Mouse (Mus musculus): Measurements from ENCODE around the gene Tmprss11c. TPM values are rescaled to one million over a fixed set of nuclear protein-coding genes. Genes with fewer than 3 reads are reported as not detected.
"Not testable (repeated sequence)": the region's sequence is repeated elsewhere in the genome, so short reads cannot be mapped to it uniquely, and the experiment has no call there.

Gene Tmprss11c
- not detected in 2 replicates for polyA plus RNA-seq (2014; fragmentation: Nextera tagmentation; extraction: Ambion mirVana)

GRCm38 (mm10) chr5:86289208-86289607 is at the start of gene Tmprss11c:
TSS of gene Tmprss11c (minus strand) at chr5:86289308.
- no peak within 1 kb of the TSS for H3K9ac ChIP-seq (replicated peaks; ENCODE audit: low read depth, low read length)
- no peak within 1 kb of the TSS for H3K4me3 ChIP-seq (ENCODE audit: low read depth, low read length)
- no peaks in the 10 kb centered on the region for H3K9me3 ChIP-seq (ENCODE audit: control insufficient read depth, low read depth, low read length)
- no peaks in the 10 kb centered on the region for H3K36me3 ChIP-seq (ENCODE audit: control insufficient read depth, insufficient read depth, low read length)
- no peak for ATAC-seq (ENCODE audit: insufficient number of reproducible peaks, insufficient read depth, low FRiP score, low read depth)
- H3K27me3 ChIP-seq (ENCODE audit: control insufficient read depth, insufficient read depth, low read length) = no peaks in the 10 kb centered on the region
- H3K4me2 ChIP-seq (replicated peaks; ENCODE audit: low read depth, low read length) = no peak within 1 kb of the TSS
- no peak within 1 kb of the TSS for H3K27ac ChIP-seq (ENCODE audit: low read length)
- WGBS = 79% methylated on average over 4 of the region's 4 CpGs
- no peaks in the 10 kb centered on the region for H3K4me1 ChIP-seq (ENCODE audit: control insufficient read depth, insufficient read depth, low read length)

DNA sequence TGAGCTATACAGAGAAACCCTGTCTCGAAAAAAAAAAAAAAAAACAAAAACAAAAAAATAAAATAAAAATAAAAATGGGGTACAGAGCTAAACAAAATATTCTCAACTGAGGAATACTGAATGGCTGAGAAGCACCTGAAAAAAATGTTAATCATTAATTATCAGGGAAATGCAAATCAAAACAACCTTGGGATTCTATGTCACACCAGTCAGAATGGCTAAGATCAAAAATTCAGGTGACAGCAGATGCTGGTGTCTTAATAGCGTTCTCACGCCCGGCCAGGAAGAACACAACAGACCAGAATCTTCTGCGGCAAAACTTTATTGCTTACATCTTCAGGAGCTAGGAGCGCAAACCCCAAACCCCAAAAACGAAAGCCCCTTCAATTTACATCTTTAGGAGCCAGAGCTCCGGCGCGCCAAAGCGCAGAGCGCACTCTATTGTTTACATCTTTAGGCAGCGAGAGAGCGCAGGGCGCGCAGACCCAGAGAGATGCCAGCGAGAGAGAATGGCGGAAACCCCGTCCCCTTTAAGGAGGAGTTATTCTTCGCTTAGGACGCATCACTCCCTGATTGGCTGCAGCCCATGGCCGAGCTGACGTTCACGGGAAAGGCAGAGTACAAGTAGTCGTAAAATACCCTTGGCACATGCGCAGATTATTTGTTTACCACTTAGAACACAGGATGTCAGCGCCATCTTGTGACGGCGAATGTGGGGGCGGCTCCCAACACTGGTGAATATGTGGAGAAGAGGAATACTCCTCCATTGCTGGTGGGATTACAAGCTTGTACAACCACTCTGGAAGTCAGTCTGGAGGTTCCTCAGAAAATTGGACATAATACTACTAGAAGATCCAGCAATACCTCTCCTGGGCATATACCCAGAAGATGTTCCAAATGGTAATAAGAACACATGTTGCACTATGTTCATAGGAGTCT is 29.2 kb upstream of the Tmprss11c start:
- WGBS = 49% methylated on average over 25 of the region's 30 CpGs
- not testable (repeated sequence) for H3K4me1 ChIP-seq (ENCODE audit: control insufficient read depth, insufficient read depth, low read length); H3K36me3 ChIP-seq (ENCODE audit: control insufficient read depth, insufficient read depth, low read length); H3K27ac ChIP-seq (ENCODE audit: low read length); H3K4me2 ChIP-seq (replicated peaks; ENCODE audit: low read depth, low read length); ATAC-seq (ENCODE audit: insufficient number of reproducible peaks, insufficient read depth, low FRiP score, low read depth); H3K9me3 ChIP-seq (ENCODE audit: control insufficient read depth, low read depth, low read length); H3K27me3 ChIP-seq (ENCODE audit: control insufficient read depth, insufficient read depth, low read length); H3K9ac ChIP-seq (replicated peaks; ENCODE audit: low read depth, low read length)
- H3K4me3 ChIP-seq (ENCODE audit: low read depth, low read length) = peak overlapping the region; percentile 9; the same call in 1 of the 2 replicates

GRCm38 (mm10) chr5:86306116-86306515 is 17.0 kb upstream of the Tmprss11c start:
- Histone ChIP-seq H3K27me3 (ENCODE audit: control insufficient read depth, insufficient read depth, low read length) (no peaks in the 10 kb centered on the region), H3K4me3 (ENCODE audit: low read depth, low read length) (no peak overlapping the region), H3K4me1 (ENCODE audit: control insufficient read depth, insufficient read depth, low read length) (no peaks in the 10 kb centered on the region), H3K9ac (replicated peaks; ENCODE audit: low read depth, low read length) (no peak overlapping the region), H3K27ac (ENCODE audit: low read length) (no peak overlapping the region), H3K36me3 (ENCODE audit: control insufficient read depth, insufficient read depth, low read length) (no peaks in the 10 kb centered on the region), H3K4me2 (replicated peaks; ENCODE audit: low read depth, low read length) (no peak overlapping the region), H3K9me3 (ENCODE audit: control insufficient read depth, low read depth, low read length) (no peaks in the 10 kb centered on the region)
- ATAC-seq (ENCODE audit: insufficient number of reproducible peaks, insufficient read depth, low FRiP score, low read depth) = no peak
- 49% methylated on average over 5 of the region's 5 CpGs for WGBS

- H3K9ac ChIP-seq (replicated peaks; ENCODE audit: low read depth, low read length) = no peak overlapping the region
- 86% methylated on average over 8 of the region's 8 CpGs for WGBS
- no peak overlapping the region for H3K4me3 ChIP-seq (ENCODE audit: low read depth, low read length)
- ATAC-seq (ENCODE audit: insufficient number of reproducible peaks, insufficient read depth, low FRiP score, low read depth) = no peak
- no peak overlapping the region for H3K27ac ChIP-seq (ENCODE audit: low read length)
- no peaks in the 10 kb centered on the region for H3K4me1 ChIP-seq (ENCODE audit: control insufficient read depth, insufficient read depth, low read length)
- no peaks in the 10 kb centered on the region for H3K27me3 ChIP-seq (ENCODE audit: control insufficient read depth, insufficient read depth, low read length)
- H3K36me3 ChIP-seq (ENCODE audit: control insufficient read depth, insufficient read depth, low read length) = no peaks in the 10 kb centered on the region
- H3K4me2 ChIP-seq (replicated peaks; ENCODE audit: low read depth, low read length) = no peak overlapping the region
- H3K9me3 ChIP-seq (ENCODE audit: control insufficient read depth, low read depth, low read length) = no peaks in the 10 kb centered on the region
These were observed 14.8 kb upstream of the Tmprss11c start for GRCm38 (mm10) chr5:86303877-86304276.

GRCm38 (mm10) chr5:86246559-86246958 is 42.5 kb downstream of the Tmprss11c start:
- no peaks in the 10 kb centered on the region for H3K4me1 ChIP-seq (ENCODE audit: control insufficient read depth, insufficient read depth, low read length)
- H3K9ac ChIP-seq (replicated peaks; ENCODE audit: low read depth, low read length) = no peak overlapping the region
- no peaks in the 10 kb centered on the region for H3K27me3 ChIP-seq (ENCODE audit: control insufficient read depth, insufficient read depth, low read length)
- WGBS = 89% methylated on average over 11 of the region's 11 CpGs
- no peaks in the 10 kb centered on the region for H3K36me3 ChIP-seq (ENCODE audit: control insufficient read depth, insufficient read depth, low read length)
- no peak for ATAC-seq (ENCODE audit: insufficient number of reproducible peaks, insufficient read depth, low FRiP score, low read depth)
- H3K9me3 ChIP-seq (ENCODE audit: control insufficient read depth, low read depth, low read length) = no peaks in the 10 kb centered on the region
- H3K4me2 ChIP-seq (replicated peaks; ENCODE audit: low read depth, low read length) = no peak overlapping the region
- no peak overlapping the region for H3K4me3 ChIP-seq (ENCODE audit: low read depth, low read length)
- no peak overlapping the region for H3K27ac ChIP-seq (ENCODE audit: low read length)

- ATAC-seq (ENCODE audit: insufficient number of reproducible peaks, insufficient read depth, low FRiP score, low read depth) = no peak
- Histone ChIP-seq H3K4me2 (replicated peaks; ENCODE audit: low read depth, low read length) (no peak overlapping the region), H3K27ac (ENCODE audit: low read length) (no peak overlapping the region), H3K9me3 (ENCODE audit: control insufficient read depth, low read depth, low read length) (no peaks in the 10 kb centered on the region), H3K27me3 (ENCODE audit: control insufficient read depth, insufficient read depth, low read length) (no peaks in the 10 kb centered on the region), H3K9ac (replicated peaks; ENCODE audit: low read depth, low read length) (no peak overlapping the region), H3K4me1 (ENCODE audit: control insufficient read depth, insufficient read depth, low read length) (no peaks in the 10 kb centered on the region), H3K4me3 (ENCODE audit: low read depth, low read length) (no peak overlapping the region), H3K36me3 (ENCODE audit: control insufficient read depth, insufficient read depth, low read length) (no peaks in the 10 kb centered on the region)
- WGBS = 48% methylated on average over 1 of the region's 1 CpGs
These were observed 44.2 kb downstream of the Tmprss11c start for GRCm38 (mm10) chr5:86244880-86245279.

- no peak for ATAC-seq (ENCODE audit: insufficient number of reproducible peaks, insufficient read depth, low FRiP score, low read depth)
- H3K4me3 ChIP-seq (ENCODE audit: low read depth, low read length) = no peak overlapping the region
- no peaks in the 10 kb centered on the region for H3K4me1 ChIP-seq (ENCODE audit: control insufficient read depth, insufficient read depth, low read length)
- no peaks in the 10 kb centered on the region for H3K9me3 ChIP-seq (ENCODE audit: control insufficient read depth, low read depth, low read length)
- H3K36me3 ChIP-seq (ENCODE audit: control insufficient read depth, insufficient read depth, low read length) = no peaks in the 10 kb centered on the region
- no peak overlapping the region for H3K27ac ChIP-seq (ENCODE audit: low read length)
- H3K9ac ChIP-seq (replicated peaks; ENCODE audit: low read depth, low read length) = no peak overlapping the region
- H3K27me3 ChIP-seq (ENCODE audit: control insufficient read depth, insufficient read depth, low read length) = no peaks in the 10 kb centered on the region
- 82% methylated on average over 3 of the region's 3 CpGs for WGBS
- H3K4me2 ChIP-seq (replicated peaks; ENCODE audit: low read depth, low read length) = no peak overlapping the region
These were observed 44.8 kb downstream of the Tmprss11c start for GRCm38 (mm10) chr5:86244275-86244674.

DNA sequence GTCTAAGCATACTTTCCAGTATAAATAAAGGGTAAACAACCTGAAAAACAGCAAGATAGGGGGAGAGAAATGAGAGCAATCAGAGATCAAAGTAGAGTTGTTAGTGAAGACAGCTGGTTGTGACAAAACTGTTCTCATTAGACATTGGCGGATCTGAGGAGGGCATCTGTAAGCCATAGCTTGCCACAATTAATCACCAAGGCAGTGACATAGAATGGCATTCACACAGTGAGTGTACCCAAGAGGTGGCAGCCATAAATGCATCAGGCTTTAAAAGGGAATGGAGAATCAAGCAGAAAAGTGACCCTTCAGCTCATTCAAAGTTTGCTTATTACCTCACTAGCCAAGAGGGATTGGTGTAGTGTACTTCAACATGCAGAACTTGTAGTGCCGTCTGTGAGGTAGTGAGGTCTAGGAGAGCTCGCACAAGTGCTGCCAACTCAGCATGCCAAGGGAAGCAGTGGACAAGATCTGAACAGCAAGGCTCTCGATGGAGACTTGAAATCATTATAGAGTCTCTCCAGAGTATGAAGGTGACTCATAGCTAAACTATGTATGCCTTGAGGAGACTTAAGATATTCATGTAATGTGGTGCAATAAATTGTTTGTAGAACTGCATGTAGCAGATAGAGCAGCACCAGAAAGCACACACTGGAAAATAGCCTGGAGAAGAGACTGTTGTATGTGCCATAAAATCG is 61.8 kb downstream of the Tmprss11c start:
- ATAC-seq (ENCODE audit: insufficient number of reproducible peaks, insufficient read depth, low FRiP score, low read depth) = no peak
- no peak overlapping the region for H3K4me3 ChIP-seq (ENCODE audit: low read depth, low read length)
- WGBS = 83% methylated on average over 5 of the region's 5 CpGs

More for the DNA sequence above, 61.8 kb downstream of the Tmprss11c start:
- Histone ChIP-seq H3K9ac (replicated peaks; ENCODE audit: low read depth, low read length) (no peak overlapping the region), H3K36me3 (ENCODE audit: control insufficient read depth, insufficient read depth, low read length) (no peaks in the 10 kb centered on the region), H3K27me3 (ENCODE audit: control insufficient read depth, insufficient read depth, low read length) (no peaks in the 10 kb centered on the region), H3K4me1 (ENCODE audit: control insufficient read depth, insufficient read depth, low read length) (no peaks in the 10 kb centered on the region), H3K9me3 (ENCODE audit: control insufficient read depth, low read depth, low read length) (no peaks in the 10 kb centered on the region), H3K4me2 (replicated peaks; ENCODE audit: low read depth, low read length) (no peak overlapping the region), H3K27ac (ENCODE audit: low read length) (no peak overlapping the region)

Data from stomach, embryonic 14.5 days (tissue).